Mouse (Mus musculus): ENCODE measurements at regions not wholly inside any gene's neighbourhood (a gene's known extent, or its start where the extent isn't known, plus 50 kb on each side); places are given as distances from the start of the nearest gene placed in this dataset.

- DNase-seq (ENCODE audit: low read depth, low spot score): no peak
Measured at GRCm38 (mm10) chr6:51754239-51754681, 230.6 kb downstream of the Snx10 start.

DNA sequence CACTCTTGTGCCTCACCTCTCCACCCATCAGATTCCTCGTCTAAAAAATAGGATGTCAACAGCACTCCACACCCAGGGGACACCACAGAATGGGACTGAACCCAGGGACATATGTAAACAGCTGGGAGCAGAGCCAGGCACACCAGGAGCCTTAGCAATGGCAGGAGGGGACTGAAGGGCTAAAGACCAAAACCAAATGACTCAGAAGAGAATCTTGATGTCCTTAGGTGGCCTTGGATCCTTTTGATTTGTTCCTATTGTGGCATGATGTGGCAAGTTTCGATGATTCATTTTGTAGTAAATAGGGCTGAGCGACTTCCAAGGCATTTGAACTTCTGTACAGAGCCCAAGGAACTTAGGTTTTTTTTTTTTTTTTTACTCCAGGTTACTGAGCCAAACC lies 233.4 kb downstream of the Snx10 start:
- DNase-seq (ENCODE audit: low read depth, low spot score): no peak

GRCm38 (mm10) chr6:51757746-51758145 lies 234.0 kb downstream of the Snx10 start:
- DNase-seq (ENCODE audit: low read depth, low spot score): no peak

- DNase-seq (ENCODE audit: low read depth, low spot score): no peak
Measured at GRCm38 (mm10) chr6:51758781-51759180, 235.1 kb downstream of the Snx10 start.

GRCm38 (mm10) chr6:51760372-51760771 lies 236.7 kb downstream of the Snx10 start:
- no peak for DNase-seq (ENCODE audit: low read depth, low spot score)

DNA sequence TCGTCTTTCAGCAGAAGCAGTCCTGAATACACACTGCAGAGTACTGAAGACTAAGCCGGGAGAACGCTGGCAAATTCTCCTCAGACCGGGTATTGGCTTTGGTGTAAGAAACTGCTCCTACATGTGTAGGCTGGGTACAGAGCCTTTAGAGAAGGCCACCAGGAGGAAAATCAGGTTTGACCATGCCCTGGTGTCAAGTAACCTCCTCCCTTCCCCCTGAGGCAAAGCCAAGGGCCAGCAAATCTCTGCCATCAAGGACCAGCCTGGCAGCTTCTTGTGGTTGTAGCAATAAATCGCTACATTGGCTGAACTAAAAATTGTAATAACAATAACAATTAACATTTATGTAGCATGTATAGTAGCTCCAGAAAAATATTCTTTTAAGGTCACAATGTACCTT lies 237.8 kb downstream of the Snx10 start:
- DNase-seq (ENCODE audit: low read depth, low spot score): no peak

DNA sequence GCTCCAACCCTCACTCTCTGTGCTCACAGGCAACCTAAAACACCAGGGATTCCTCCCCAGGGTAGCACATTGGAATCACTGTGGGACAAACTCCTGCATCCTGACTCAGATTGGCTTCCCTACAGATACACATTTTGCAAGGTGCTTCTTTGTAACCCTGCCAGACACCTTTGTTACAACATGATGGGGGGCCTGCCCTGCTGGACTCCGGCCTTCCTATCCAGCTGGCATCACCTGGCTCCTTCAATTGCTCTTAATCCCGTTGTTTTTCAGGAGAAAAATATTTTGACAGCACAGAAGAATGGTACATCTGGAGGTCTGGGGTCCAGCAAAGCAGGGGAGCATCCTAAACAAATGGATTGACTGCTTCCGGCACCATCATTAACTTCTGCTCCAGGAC lies 242.8 kb downstream of the Snx10 start:
- DNase-seq (ENCODE audit: low read depth, low spot score): no peak

GRCm38 (mm10) chr6:51767582-51768341 lies 244.1 kb downstream of the Snx10 start:
- no peak for DNase-seq (ENCODE audit: low read depth, low spot score)

DNA sequence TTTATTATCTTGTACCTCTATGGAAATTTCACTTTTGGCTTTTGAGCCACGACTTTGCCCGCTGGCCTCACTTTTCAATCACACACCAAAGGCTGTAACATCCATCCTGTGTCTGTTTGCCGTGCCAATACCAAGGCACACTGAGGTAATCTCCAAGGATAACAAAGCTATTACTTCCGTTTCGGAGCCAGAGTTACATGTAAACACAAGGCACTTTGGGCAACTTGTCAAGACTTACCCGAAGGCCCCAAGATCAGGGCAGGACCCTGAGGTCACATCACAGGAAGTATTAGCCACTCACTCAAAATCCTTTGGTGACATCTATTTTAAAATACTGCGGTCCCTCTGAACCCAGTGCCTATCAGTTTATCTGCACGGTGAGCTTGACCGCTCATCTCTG lies 241.3 kb downstream of the Skap2 start:
- DNase-seq (ENCODE audit: low read depth, low spot score): no peak

GRCm38 (mm10) chr6:51771424-51771823 lies 240.9 kb downstream of the Skap2 start:
- DNase-seq (ENCODE audit: low read depth, low spot score): no peak

DNA sequence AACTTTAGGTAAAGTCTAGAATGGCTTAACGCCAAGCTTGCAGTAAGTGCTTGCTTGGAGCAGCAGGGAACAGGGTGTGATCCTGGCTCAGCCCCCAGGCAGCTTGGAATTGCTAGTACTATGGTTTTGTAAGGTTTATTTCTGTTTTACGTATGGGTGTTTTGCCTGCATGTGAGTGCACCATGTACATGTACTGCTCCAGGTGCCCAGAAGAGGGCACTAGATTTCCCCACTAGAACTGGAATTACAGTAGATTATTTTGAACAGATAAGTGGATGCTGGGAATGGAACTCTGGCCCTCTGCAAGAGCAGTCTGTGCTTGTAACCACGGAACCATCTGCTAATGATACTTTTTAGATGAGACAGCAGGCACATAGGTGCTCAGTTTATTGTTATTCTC lies 237.6 kb downstream of the Skap2 start:
- peak; percentile 22 for DNase-seq (ENCODE audit: low read depth, low spot score)

- no peak for DNase-seq (ENCODE audit: low read depth, low spot score)
Measured at GRCm38 (mm10) chr6:51785615-51786014, 226.7 kb downstream of the Skap2 start.

- no peak for DNase-seq (ENCODE audit: low read depth, low spot score)
Measured at GRCm38 (mm10) chr6:51786836-51787235, 225.5 kb downstream of the Skap2 start.

- no peak for DNase-seq (ENCODE audit: low read depth, low spot score)
Measured at GRCm38 (mm10) chr6:51788156-51788555, 224.2 kb downstream of the Skap2 start.

DNA sequence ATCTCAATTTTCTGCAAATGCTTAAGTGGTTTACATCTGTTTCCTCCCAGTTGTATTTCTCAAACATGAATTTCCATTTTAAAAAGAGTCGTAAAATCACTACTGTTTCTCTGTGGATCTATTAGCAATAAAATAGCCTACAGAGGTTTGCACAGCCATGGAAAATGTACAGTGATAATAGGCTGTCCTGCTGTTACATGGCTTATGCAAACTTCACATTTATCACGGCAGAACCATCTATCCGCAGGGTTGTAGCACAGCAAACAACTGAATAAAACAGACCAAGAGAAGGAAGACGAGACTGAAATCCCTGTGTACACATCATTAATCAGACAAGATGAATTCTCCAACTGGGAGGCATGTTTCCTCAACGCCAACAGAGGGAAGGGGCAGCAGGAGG lies 222.1 kb downstream of the Skap2 start:
- DNase-seq (ENCODE audit: low read depth, low spot score): no peak

- no peak for DNase-seq (ENCODE audit: low read depth, low spot score)
Measured at GRCm38 (mm10) chr6:51790693-51791092, 221.7 kb downstream of the Skap2 start.

- DNase-seq (ENCODE audit: low read depth, low spot score): no peak
Measured at GRCm38 (mm10) chr6:51795300-51795699, 217.0 kb downstream of the Skap2 start.

DNA sequence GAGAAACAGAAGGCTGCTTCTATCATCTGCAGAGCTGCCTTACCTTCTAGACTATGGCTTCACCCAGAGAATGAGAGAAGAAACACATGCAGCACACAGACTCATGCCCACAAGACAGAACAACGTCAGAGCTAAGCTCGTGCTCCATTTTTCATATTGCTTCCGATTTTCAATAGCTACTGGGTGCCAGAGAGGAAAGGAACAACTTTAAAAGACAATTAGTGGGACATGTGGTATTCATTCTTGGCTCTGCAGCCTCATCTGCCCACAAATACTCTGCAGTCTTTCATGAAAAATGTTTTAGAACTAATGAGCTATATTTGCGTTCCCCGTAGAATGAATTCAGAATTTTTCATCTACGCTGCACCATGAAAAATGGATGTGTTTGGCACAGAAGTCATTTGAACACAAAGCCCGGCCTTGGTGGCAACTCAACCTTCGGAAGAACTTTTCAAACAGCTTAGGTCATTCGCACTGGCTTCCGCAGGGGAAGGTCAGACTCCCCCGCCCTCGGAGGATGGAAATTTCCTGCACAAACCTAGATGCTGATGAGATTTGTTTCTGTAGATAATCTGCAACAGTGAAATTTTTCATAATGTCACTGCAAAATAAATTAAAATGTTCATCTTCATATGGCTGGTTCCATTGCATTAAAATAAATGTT lies 213.6 kb downstream of the Skap2 start:
- DNase-seq (ENCODE audit: low read depth, low spot score): no peak

DNA sequence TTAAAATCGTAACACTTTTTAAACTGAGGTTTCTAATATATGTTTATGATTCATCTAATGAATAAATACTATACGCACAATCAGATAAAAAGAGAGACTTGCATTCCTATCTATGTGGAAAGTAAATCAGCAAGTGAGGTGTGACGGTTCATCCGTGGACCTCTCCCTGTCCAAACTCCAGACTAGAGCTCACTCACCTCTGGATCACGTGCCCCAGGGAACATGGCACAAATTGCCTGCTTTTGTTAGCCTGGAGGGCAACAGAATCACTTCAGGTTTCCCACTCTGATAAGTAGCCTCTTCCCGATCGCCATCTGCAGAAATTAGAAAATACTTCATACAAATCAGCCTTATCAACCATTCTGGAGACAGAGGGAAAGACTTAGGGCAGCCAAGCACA lies 206.7 kb downstream of the Skap2 start:
- no peak for DNase-seq (ENCODE audit: low read depth, low spot score)

Data from WW6 (cell line).